Mouse (Mus musculus): Measurements from ENCODE around the gene Trim28. TPM values are rescaled to one million over a fixed set of nuclear protein-coding genes. Genes with fewer than 3 reads are reported as not detected.

Trim28 gene
- polyA plus RNA-seq, 1 experiment from 2014 or later, result 414 TPM

DNA sequence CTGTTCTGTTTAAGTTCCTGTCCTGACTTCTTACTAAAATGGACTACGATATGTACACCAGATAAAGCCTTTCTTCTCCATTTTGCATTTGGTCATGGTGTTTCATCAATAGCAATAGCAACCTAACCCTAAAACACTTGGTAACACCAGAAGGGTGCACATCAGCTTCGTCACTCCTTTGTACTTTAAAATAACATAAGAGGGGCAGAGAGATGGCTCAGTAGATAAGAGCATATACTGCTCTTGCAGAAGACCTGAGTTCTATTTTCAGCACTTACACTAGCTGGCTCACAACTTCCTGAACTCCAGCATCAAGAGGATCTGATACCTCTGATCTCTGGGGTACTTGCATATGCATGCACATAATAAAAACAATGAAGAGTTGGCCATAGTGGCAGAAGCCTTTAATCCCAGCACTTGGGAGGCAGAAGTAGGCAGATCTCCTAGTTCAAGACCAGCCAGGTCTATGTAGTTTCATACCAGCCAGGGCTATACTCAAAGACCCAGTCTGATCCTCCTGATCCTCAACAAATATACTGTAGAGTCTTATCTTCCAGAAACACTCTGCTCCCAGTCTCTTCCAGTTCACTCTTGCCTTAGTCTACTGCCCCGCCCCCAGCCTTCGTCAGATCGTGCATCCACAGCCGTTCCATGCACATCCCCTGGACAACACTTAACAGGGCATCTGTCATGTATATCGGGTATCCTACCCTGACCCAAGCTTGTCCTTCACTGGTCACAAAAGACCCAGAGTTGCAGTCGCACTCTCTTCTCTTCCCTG, 11.3 kb upstream of the Trim28 start:
- DNase-seq (ENCODE audit: low spot score) (no peak), ATAC-seq (replicated peaks; ENCODE audit: low FRiP score, low TSS enrichment, low read depth) (no peak)
- Histone ChIP-seq H3K9ac (ENCODE audit: low read length) (no peak overlapping the region), H3K4me3 (ENCODE audit: low read depth, low read length) (no peak overlapping the region), H3K4me1 (replicated peaks; ENCODE audit: control insufficient read depth, insufficient read depth, low read length) (no peaks in the 10 kb centered on the region), H3K36me3 (ENCODE audit: control insufficient read depth, insufficient read depth, low read length) (0 out of 2 replicates have a peak, but pooled peaks cover under 1% of the 10 kb centered on the region), H3K4me2 (ENCODE audit: low read length) (no peak overlapping the region), H3K9me3 (ENCODE audit: control insufficient read depth, low read length) (no peaks in the 10 kb centered on the region), H3K27me3 (replicated peaks; ENCODE audit: control insufficient read depth, insufficient read depth, low read length) (no peaks in the 10 kb centered on the region), H3K27ac (ENCODE audit: low read depth) (no peak overlapping the region)
- WGBS, result 79% methylated on average over 8 of the region's 8 CpGs

DNA sequence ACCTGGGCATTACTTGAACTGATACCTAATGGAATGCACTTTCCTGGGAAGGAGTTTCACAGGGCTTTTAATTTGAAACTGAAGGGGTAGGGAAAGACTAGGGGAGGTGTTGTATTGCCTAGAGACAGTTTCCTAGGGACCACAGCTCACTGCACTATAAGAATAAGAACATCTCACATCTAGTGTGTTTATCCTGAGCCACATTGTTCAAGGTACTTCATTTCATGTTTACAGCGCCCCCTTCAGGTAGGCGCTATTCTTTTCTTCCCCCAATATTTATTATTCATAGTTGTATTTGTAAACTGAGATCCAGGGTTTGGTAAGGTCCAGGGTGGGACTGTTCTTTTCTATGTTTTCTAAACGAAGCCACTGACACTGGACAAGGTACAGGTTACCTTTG, 6.7 kb upstream of the Trim28 start:
- no peak overlapping the region for H3K4me2 ChIP-seq (ENCODE audit: low read length)
- H3K9me3 ChIP-seq (ENCODE audit: control insufficient read depth, low read length), result no peaks in the 10 kb centered on the region
- WGBS, result under 1% methylated on average over 3 of the region's 3 CpGs
- H3K27me3 ChIP-seq (replicated peaks; ENCODE audit: control insufficient read depth, insufficient read depth, low read length), result no peaks in the 10 kb centered on the region
- H3K4me1 ChIP-seq (replicated peaks; ENCODE audit: control insufficient read depth, insufficient read depth, low read length), result no peaks in the 10 kb centered on the region
- DNase-seq (ENCODE audit: low spot score) (no peak), ATAC-seq (replicated peaks; ENCODE audit: low FRiP score, low TSS enrichment, low read depth) (no peak)
- no peaks in the 10 kb centered on the region for H3K36me3 ChIP-seq (ENCODE audit: control insufficient read depth, insufficient read depth, low read length)
- H3K27ac ChIP-seq (ENCODE audit: low read depth), result no peak overlapping the region
- no peak overlapping the region for H3K9ac ChIP-seq (ENCODE audit: low read length)
- H3K4me3 ChIP-seq (ENCODE audit: low read depth, low read length), result no peak overlapping the region

DNA sequence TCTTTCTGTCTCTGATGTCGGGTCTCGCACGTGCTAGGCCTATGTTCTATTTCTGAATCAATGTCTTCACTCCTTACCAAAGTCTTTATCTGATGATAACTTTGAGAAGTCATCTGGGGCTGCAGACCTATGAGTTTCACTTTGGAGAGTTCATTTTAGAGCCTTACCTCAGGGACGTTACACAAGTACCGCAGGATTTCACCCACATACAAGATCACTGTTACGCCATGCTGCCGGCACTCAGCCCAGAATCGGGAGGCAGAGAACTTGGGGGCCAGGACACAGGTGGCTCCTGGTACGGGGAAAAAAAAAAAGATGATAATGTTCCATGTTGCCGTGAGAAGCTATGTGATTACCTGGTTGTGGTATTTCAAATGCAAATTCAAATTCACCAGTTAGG, 5.8 kb upstream of the Trim28 start:
- Histone ChIP-seq H3K4me2 (ENCODE audit: low read length) (no peak overlapping the region), H3K9ac (ENCODE audit: low read length) (no peak overlapping the region), H3K36me3 (ENCODE audit: control insufficient read depth, insufficient read depth, low read length) (no peaks in the 10 kb centered on the region), H3K9me3 (ENCODE audit: control insufficient read depth, low read length) (no peaks in the 10 kb centered on the region), H3K4me3 (ENCODE audit: low read depth, low read length) (no peak overlapping the region), H3K27me3 (replicated peaks; ENCODE audit: control insufficient read depth, insufficient read depth, low read length) (no peaks in the 10 kb centered on the region), H3K27ac (ENCODE audit: low read depth) (no peak overlapping the region), H3K4me1 (replicated peaks; ENCODE audit: control insufficient read depth, insufficient read depth, low read length) (no peaks in the 10 kb centered on the region)
- ATAC-seq (replicated peaks; ENCODE audit: low FRiP score, low TSS enrichment, low read depth), result no peak
- no peak for DNase-seq (ENCODE audit: low spot score)
- WGBS, result 87% methylated on average over 10 of the region's 10 CpGs

DNA sequence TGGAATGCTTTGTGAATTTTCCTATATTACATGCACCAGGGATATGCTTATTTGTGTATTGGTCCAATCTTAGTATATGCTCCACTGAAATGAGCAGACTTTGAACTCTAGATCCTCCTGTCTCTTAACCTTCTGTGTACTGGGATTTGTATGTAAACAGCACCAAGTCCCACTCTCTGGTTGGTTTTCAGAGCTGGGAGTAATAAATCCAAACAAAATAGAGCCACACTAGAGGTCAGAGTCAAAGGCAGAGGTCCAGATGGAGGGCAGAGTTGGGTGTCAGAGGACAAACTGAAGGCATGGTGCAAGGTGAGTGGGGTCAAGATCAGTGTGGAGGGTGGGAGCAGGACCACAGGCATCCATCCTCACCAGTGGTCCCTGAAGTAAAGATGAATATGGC, 3.1 kb upstream of the Trim28 start:
- Histone ChIP-seq H3K9me3 (ENCODE audit: control insufficient read depth, low read length) (no peaks in the 10 kb centered on the region), H3K36me3 (ENCODE audit: control insufficient read depth, insufficient read depth, low read length) (no peaks in the 10 kb centered on the region), H3K4me3 (ENCODE audit: low read depth, low read length) (no peak overlapping the region), H3K4me1 (replicated peaks; ENCODE audit: control insufficient read depth, insufficient read depth, low read length) (no peaks in the 10 kb centered on the region), H3K9ac (ENCODE audit: low read length) (no peak overlapping the region), H3K27ac (ENCODE audit: low read depth) (no peak overlapping the region), H3K4me2 (ENCODE audit: low read length) (no peak overlapping the region), H3K27me3 (replicated peaks; ENCODE audit: control insufficient read depth, insufficient read depth, low read length) (no peaks in the 10 kb centered on the region)
- ATAC-seq (replicated peaks; ENCODE audit: low FRiP score, low TSS enrichment, low read depth) (no peak), DNase-seq (ENCODE audit: low spot score) (no peak)

DNA sequence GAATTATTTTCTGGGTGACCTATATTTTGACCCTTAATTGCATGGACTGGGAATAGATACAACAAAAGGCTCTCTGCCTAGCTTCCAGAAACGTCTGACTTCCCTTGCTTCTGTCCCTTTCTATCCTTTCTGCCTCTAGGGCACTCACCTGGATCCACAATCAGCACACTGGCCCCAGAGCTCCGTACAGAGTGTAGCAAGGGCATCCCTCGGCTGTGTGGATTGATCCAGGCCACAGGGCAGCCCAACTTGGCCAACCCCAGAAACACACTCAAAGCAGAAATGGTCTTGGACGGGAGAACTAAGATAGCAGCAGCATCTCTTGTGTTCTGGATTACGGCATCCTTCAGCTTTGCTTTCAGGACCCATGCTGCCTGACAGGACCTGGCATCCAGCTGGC, 1.7 kb upstream of the Trim28 start:
- no peaks in the 10 kb centered on the region for H3K4me1 ChIP-seq (replicated peaks; ENCODE audit: control insufficient read depth, insufficient read depth, low read length)
- no peak overlapping the region for H3K27ac ChIP-seq (ENCODE audit: low read depth)
- no peak overlapping the region for H3K4me3 ChIP-seq (ENCODE audit: low read depth, low read length)
- no peaks in the 10 kb centered on the region for H3K9me3 ChIP-seq (ENCODE audit: control insufficient read depth, low read length)
- no peak overlapping the region for H3K4me2 ChIP-seq (ENCODE audit: low read length)
- no peak for ATAC-seq (replicated peaks; ENCODE audit: low FRiP score, low TSS enrichment, low read depth)
- H3K36me3 ChIP-seq (ENCODE audit: control insufficient read depth, insufficient read depth, low read length), result no peaks in the 10 kb centered on the region
- WGBS, result 73% methylated on average over 5 of the region's 5 CpGs
- no peaks in the 10 kb centered on the region for H3K27me3 ChIP-seq (replicated peaks; ENCODE audit: control insufficient read depth, insufficient read depth, low read length)
- H3K9ac ChIP-seq (ENCODE audit: low read length), result no peak overlapping the region
- DNase-seq (ENCODE audit: low spot score), result no peak

DNA sequence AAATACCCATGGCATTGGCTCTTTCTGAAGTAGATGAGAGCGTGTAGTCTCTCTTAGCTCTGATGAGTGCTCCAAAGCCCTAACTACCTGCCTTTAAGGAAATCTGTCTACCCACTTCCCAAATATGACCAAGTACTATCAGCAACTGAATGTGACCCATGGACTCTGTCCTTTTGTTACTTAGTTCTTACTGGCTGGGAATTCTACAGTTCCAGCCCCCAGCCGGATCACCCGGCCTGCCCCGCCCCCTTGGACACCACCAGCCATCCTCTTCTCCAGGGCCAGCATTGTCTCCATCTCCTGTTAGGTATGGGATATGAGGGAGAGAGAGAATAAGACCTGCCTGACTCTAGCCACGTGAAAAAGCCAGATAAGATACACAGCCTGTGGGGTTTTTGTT, 861 bp upstream of the Trim28 start, which contains the start of gene Slc27a5:
TSS of gene Slc27a5 (minus strand) at position 140 of the 400 bp plus-strand sequence.
- DNase-seq (ENCODE audit: low spot score) (no peak), ATAC-seq (replicated peaks; ENCODE audit: low FRiP score, low TSS enrichment, low read depth) (no peak)
- WGBS, result 77% methylated on average over 5 of the region's 5 CpGs
- H3K9me3 ChIP-seq (ENCODE audit: control insufficient read depth, low read length), result no peaks in the 10 kb centered on the region
- no peaks in the 10 kb centered on the region for H3K4me1 ChIP-seq (replicated peaks; ENCODE audit: control insufficient read depth, insufficient read depth, low read length)
- no peaks in the 10 kb centered on the region for H3K36me3 ChIP-seq (ENCODE audit: control insufficient read depth, insufficient read depth, low read length)
- no peak within 1 kb of the TSS for H3K9ac ChIP-seq (ENCODE audit: low read length)
- no peaks in the 10 kb centered on the region for H3K27me3 ChIP-seq (replicated peaks; ENCODE audit: control insufficient read depth, insufficient read depth, low read length)
- no peak within 1 kb of the TSS for H3K4me2 ChIP-seq (ENCODE audit: low read length)
- H3K27ac ChIP-seq (ENCODE audit: low read depth), result no peak within 1 kb of the TSS
- H3K4me3 ChIP-seq (ENCODE audit: low read depth, low read length), result no peak within 1 kb of the TSS

DNA sequence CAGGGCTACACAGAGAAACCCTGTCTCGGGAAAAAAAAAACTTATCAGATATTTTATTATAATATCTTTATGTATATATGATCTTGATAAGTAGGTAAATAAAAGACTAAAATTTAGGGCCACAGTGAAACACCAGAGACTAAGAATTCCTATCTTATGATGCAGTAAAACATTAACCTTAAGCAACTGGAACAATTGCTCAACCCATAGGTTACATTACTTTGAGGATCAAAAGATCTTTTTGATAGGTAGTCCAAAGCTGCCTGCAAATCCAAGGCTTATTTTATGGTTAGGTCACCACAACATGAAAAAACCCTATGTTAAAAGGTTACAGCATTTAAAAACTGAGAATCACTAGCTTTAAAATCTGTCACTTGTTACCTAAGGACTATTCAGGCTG, 2.7 kb downstream of the Trim28 start:
- no peaks in the 10 kb centered on the region for H3K27me3 ChIP-seq (replicated peaks; ENCODE audit: control insufficient read depth, insufficient read depth, low read length)
- H3K4me2 ChIP-seq (ENCODE audit: low read length), result no peak overlapping the region
- WGBS, result 50% methylated on average over 1 of the region's 1 CpGs
- peaks cover 19% of the 10 kb centered on the region for H3K36me3 ChIP-seq (ENCODE audit: control insufficient read depth, insufficient read depth, low read length)
- no peak overlapping the region for H3K27ac ChIP-seq (ENCODE audit: low read depth)
- H3K4me1 ChIP-seq (replicated peaks; ENCODE audit: control insufficient read depth, insufficient read depth, low read length), result no peaks in the 10 kb centered on the region
- H3K9ac ChIP-seq (ENCODE audit: low read length), result no peak overlapping the region
- ATAC-seq (replicated peaks; ENCODE audit: low FRiP score, low TSS enrichment, low read depth) (no peak), DNase-seq (ENCODE audit: low spot score) (no peak)
- no peak overlapping the region for H3K4me3 ChIP-seq (ENCODE audit: low read depth, low read length)
- H3K9me3 ChIP-seq (ENCODE audit: control insufficient read depth, low read length), result no peaks in the 10 kb centered on the region

DNA sequence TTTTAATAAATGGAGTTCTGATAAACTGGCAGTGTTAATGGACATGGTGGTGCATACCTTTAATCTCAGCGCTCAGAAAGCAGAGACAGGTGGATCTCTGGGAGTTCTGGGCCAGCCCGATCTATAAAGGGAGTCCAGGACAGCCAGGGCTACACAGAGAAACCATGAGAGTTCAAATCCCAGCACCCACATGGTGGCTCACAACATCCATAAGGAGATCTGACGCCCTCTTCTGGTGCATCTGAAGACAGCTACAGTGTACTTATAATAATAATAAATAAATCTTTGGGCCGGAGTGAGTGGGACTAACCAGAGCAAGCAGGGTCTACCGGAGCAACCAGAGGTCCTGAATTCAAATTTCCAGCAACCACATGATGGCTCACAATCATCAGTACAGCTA, 4.5 kb downstream of the Trim28 start:
- ATAC-seq (replicated peaks; ENCODE audit: low FRiP score, low TSS enrichment, low read depth), result no peak
- no peak overlapping the region for H3K9ac ChIP-seq (ENCODE audit: low read length)
- DNase-seq (ENCODE audit: low spot score), result no peak
- peaks cover 30% of the 10 kb centered on the region for H3K36me3 ChIP-seq (ENCODE audit: control insufficient read depth, insufficient read depth, low read length)
- H3K4me2 ChIP-seq (ENCODE audit: low read length), result no peak overlapping the region
- no peak overlapping the region for H3K27ac ChIP-seq (ENCODE audit: low read depth)
- no peaks in the 10 kb centered on the region for H3K9me3 ChIP-seq (ENCODE audit: control insufficient read depth, low read length)
- 75% methylated on average over 5 of the region's 5 CpGs for WGBS
- no peak overlapping the region for H3K4me3 ChIP-seq (ENCODE audit: low read depth, low read length)
- H3K4me1 ChIP-seq (replicated peaks; ENCODE audit: control insufficient read depth, insufficient read depth, low read length), result no peaks in the 10 kb centered on the region; the same call in 1 of the 2 replicates
- no peaks in the 10 kb centered on the region for H3K27me3 ChIP-seq (replicated peaks; ENCODE audit: control insufficient read depth, insufficient read depth, low read length)

DNA sequence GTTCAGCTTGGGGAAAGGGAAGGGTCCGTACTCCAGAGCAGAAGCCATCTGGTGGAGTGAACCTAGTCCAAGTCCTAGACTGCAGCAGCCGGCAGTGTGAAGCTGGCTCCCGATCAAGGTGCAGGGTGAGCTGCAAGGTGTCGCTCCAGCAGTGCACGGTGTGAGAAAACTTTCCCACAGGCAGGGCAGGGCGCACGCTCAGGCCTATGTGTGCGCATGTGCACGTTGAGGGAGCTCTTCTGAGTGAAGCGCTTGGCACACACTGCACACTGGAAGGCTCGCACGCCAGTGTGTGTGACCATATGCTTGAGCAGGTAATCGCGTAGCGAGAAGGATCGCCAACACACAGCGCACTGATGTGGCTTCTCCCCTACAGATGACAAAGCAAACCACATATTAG, 7.1 kb downstream of the Trim28 start:
- DNase-seq (ENCODE audit: low spot score) (no peak), ATAC-seq (replicated peaks; ENCODE audit: low FRiP score, low TSS enrichment, low read depth) (no peak)
- Histone ChIP-seq H3K4me3 (ENCODE audit: low read depth, low read length) (no peak overlapping the region), H3K4me1 (replicated peaks; ENCODE audit: control insufficient read depth, insufficient read depth, low read length) (peaks cover 4% of the 10 kb centered on the region; the same call in 1 of the 2 replicates), H3K36me3 (ENCODE audit: control insufficient read depth, insufficient read depth, low read length) (peaks cover 30% of the 10 kb centered on the region), H3K9me3 (ENCODE audit: control insufficient read depth, low read length) (no peaks in the 10 kb centered on the region), H3K27ac (ENCODE audit: low read depth) (no peak overlapping the region), H3K4me2 (ENCODE audit: low read length) (no peak overlapping the region), H3K27me3 (replicated peaks; ENCODE audit: control insufficient read depth, insufficient read depth, low read length) (no peaks in the 10 kb centered on the region), H3K9ac (ENCODE audit: low read length) (no peak overlapping the region)
- 89% methylated on average over 17 of the region's 17 CpGs for WGBS

Data from intestine, embryonic 14.5 days (tissue).